Mouse (Mus musculus) heart, adult 9 months (tissue): Measurements from ENCODE around the gene Rep15.
A peak's percentile ranks its signal among the peaks of the same experiment; 100 is the strongest.

ENCODE experiments used
- DNase-seq, 2 experiments: peaks; one replicate each; pipeline ENCODE4 v3.0.0; 2022; ENCODE audit warnings: low spot score in 2 of 2

Gene Rep15

DNA sequence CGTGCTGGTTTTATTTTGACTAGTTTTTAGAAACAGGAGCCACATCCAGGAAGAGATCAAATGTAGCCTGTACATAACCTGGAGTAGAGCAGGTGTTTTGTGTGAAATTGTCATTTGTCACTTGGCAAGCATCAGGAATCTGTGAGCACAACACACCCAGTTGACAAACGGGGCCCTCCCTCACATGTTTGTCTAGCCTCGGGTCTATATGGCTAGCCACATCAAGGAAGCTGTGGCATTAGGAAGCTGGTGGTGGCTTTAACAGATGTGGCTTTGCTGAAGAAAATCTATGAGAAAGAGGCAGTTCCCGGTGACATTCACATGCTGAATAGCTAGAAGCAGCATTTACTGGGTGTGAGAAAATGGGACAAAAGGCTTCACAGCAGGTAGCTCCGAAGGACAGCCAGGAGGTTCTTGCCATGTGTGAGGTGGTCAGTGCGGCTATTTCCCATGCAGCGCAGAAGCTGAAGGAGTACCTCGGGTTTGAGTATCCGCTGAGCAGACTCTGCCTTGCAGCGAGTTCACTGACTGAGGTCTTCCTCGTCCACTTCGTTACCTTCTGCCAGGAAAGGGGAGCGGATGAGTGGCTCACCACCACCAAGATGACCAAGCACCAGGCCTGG, at the start of gene Rep15:
Gene Rep15, plus strand, starts transcription at position 282 of the 623 bp plus-strand sequence.
- no peak for DNase-seq

DNA sequence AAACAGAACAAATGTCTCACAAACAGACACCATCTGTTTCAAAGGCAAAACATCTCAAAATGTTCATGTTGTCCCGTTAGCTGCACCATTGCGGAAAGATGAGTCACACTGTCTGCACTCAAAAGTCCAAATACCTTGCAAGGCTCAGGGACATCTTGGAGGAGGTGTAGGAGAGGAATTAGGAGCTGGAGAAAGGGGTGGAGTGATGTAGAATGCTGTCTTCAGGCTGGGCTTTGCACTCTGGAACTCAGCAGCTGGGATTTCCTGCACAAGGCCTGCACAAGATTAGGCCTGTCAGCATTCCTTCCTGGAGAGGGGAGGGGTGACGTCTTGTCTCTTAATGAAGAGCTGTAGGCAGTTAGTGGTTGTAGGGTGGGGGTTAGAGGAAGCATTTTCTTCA, 47.8 kb upstream of the Rep15 start:
- no peak for DNase-seq

DNA sequence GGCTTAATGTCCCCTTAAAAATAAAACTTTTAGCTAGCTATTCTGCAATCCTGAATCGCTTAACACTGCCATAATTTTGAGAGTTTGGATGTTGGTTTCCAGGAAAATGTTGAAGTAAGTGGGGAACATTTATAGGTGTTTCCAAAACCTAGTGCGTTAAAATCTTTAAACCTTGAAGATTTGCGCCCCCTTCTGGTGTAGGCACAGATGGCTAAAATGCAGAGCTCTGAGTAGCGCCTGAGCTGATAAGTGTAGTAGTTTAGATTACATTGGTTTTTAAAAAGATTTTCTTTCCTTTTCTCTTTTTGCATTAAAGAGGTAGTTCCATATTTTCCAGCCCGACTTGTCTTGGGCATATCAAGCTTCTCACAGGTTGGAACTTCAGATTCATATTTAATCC, 38.1 kb upstream of the Rep15 start:
- peak in 1 of 2 experiments; percentile 52 for DNase-seq

DNA sequence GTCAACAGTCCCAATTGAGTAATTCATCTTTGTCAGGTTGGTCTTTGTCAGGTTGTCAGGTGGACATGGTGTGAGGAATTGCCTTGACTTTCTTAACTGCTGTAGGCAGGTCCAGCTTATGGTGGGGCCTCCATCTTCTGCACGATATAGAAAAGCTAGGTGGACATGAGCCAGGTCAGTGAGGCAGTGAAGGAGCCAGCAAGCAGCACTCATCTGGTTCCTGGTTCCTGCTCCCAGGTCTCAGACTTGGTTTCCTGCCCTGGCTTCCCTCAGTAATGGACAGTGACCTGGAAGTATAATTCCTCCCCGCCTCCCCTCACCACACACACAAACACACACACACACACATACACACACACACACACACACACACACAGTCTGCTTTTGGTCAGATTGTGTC, 37.0 kb upstream of the Rep15 start:
- DNase-seq, result no peak

DNA sequence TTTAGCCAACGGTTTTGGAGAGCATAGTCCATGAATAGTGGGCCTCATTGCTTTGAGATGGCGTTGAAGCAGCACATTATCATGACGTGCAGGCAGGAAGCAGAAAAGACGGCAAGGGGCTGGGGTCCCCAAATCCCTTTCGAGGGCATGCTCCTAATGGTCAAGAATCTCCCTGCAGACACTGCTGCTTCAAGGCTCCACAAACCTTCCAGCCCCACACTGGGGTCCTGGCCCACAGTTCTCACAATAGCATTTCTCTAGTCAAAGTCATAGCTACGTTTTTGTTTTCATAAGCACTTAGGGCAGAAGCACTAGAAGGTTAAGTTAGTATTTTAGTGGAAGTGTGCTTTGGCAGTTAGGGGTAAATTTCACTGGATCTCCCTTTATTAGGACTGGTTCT, 36.5 kb upstream of the Rep15 start:
- DNase-seq, result no peak

DNA sequence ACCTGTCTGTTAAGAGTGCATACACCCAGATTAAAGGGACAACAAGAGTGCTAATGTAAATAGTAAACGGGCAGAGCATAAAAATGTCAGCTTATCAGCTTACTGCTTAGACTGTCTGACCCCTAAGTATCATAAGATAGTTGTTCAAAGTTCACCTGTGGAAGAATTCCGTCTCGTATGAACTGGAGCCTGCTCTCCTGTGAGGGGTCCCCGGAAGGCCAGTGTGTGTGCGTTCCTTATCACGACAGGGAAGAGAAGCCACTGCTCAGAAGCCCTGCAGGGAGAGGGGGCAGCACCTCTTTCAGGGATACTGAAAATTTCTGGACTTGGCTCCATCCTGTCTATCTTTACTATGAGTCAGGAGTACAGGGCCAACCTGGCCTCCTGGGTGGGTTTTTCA, 35.4 kb upstream of the Rep15 start:
- DNase-seq, result no peak

DNA sequence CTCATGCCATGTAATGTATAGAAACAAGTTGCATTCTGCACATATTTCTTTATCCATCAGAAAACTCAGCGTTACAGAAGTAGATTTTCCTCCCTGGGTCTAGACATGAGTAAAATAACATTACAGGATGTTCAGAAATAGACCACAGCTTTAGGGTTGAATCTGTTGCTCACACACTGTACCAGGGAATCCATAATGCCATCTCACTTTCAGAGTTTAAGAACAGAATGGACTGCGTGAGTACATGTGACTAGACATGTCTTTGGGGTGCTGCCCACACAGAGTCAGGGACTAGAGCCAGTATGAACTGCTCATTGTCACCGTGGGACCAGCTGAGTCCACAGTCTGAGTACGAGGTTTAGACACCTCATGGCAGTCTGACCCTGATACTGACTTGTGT, 33.7 kb upstream of the Rep15 start:
- DNase-seq, result no peak

DNA sequence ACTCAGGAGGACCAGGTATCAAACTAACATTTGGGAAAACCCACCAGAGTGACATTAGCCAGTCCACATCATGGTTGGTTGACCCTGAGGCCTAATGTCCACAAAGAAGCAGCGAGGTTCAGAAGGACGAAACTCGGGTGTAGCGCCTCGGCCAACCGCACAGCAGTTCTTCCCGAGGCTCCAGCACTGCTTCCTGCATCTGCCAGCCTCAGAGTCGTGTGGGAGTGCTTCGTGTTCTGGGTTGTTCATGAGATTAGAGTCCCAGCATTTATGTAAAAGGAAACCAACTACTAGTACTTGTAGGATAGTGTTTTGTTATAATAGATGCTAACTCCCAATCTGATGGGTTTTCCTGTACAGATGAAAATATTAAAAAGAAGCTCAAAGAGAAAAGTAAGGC, 33.1 kb upstream of the Rep15 start:
- no peak for DNase-seq

DNA sequence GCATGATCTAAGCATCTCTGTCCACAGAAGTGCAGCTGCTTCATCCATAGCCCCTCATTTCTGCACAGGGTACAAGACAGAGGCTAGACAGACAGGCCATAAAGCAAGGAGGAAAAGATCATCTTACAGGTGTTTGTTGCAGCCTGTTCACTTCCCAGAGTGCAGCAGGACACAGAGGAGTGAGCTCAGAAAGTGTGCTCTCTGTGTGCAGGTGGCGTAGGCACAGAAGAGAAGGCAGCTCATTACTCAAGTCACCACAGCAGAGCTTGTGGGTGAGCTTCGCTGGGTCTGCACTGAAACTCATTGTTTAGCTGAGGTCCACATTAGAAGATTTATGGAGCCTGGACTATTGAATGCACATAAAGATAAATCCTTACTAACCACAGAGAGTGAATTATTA, 32.6 kb upstream of the Rep15 start:
- no peak for DNase-seq

DNA sequence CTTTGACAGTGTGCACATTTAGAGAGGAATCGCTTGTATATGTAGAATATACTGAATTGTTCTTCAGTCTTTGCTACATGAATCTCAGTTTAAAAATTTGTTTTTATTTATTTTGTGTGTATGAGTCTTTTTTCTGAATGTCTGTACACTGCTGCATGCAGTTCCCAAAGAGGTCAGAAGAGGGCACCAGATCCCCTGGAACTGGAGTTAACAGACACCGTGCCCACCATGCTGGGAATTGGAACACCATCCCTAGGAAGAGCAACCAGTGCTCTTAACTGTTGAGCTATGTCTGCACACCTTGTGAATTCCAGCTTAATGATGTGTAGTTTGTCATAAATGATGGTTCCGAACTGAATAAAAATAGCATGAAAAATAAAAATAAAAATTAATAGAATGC, 24.2 kb upstream of the Rep15 start:
- DNase-seq, result no peak

DNA sequence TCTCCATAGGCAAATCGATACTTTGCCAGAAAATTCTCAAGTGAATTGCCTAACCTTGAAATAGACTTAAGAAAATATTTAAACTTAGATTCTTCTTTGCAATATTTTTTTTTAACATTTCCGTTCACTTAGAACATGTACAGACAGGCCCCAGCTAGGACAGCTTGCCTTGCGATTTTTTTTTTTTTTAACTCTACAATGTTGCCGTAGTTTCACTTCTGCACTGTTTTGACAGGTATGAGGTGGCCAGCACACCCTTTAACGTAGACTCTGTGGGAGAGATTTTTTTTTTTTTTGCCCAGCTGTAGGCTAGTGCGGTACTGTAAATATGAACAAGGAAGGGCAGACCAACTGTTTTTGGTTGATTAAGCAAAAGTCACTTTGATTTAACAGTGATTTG, 22.0 kb upstream of the Rep15 start:
- no peak for DNase-seq

DNA sequence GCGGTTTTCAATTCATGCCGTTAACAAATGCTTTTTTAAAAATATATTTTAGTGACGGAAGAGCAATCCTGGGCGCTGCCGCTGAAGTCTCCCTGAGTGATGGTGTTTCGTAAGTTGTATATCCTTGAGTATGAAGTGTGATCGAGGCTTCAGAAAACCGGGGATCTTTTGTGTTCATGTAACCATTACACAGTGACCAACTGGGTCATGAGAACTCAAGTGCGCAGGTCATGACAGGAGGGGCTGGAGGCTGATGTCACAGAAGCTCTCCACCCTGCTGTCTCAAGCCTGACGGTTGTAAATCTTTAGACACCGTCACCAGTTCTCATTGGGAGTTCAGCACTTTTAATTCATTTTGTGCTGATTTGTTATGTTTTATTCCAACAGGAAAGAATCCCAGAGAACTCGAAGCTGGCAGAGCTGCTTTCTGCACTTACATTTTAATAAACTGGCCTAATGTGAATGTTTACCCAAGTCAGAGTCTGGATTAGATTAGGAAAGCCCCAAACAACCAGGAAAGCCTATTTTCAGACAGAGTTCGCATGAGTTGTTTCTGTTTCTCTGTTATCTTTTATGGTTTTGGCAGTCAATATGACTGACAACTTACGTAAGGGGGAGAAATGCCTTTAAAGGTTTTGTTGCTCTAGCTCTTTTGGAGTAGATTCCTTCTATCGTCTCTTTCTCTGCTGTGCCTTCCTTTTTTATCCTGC, 21.4 kb upstream of the Rep15 start:
- DNase-seq, result peak in 1 of 2 experiments; percentile 19

DNA sequence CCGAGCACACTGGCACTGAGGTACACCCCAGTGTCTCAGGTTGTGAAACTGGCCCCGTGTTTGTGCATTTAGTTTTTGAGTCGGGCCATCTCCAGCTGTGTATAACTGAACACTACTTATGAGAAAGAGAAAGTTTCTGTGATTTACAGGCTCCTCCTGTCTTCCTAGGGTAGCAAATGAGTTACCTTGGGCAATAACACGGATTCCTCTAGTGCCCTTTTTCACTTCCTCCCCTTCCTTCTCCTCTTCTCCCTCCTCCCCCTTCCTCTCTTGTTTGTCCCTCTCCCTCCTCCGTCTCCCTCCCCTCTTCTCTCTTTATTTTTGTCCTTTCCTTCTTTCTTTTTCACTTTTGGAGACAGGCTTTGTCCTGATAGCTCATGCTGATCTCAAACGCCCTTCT, 20.8 kb upstream of the Rep15 start:
- no peak for DNase-seq

DNA sequence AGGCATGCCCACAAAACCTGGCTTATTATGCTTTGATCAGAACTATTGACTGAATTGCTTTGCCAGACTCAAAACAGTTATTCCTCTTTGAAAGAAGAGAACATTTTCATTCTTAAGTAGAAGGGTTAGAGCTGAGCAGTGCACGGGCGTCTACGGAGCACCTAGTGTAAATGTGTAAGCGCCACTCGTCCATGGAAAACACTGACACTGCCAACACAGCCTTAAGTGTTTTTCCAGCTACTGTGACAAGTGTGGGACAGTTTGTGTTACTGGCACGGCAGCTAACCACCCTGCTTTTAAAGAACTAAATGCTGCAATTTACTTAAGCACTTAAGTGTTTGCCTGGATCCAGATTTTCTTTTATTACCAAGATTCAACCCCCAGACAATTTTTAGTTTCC, 20.4 kb upstream of the Rep15 start:
- no peak for DNase-seq

DNA sequence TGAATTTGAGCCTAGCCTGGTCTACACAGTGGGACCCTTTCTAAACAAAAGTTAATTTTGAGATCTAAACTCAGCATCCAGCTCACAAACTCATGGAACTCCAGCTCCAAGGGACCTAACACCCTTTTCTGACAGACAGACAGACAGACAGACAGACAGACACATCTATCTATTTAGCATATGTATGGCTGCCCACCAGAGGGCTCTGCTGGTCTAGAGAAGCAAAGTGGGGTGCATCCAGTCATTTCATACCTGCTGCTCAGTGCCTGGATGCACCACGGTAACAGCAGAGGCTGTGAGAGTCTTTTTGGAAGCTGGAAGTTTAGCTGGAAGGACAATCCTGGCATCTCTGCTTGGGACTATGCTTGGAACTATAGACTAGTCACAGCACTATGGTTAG, 18.8 kb upstream of the Rep15 start:
- no peak for DNase-seq

DNA sequence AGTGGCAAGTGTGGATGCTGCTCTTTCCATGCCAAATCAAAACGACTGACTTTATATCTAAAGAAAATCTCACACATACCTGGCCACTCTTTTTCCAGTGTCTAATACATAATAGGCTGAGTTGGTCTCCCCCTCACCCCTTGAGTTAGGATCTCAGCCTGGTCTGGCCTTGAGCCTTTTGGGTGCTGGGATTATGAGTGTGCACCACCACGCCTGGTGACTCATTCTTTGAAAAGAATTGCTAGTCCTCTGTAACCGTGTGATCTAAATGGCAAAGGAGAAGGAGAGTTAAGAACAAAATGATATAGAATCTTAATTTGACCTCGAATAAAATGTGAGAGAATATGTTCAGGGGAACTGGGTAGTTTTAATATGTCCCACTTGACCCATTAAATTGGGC, 14.5 kb upstream of the Rep15 start:
- DNase-seq, result no peak

DNA sequence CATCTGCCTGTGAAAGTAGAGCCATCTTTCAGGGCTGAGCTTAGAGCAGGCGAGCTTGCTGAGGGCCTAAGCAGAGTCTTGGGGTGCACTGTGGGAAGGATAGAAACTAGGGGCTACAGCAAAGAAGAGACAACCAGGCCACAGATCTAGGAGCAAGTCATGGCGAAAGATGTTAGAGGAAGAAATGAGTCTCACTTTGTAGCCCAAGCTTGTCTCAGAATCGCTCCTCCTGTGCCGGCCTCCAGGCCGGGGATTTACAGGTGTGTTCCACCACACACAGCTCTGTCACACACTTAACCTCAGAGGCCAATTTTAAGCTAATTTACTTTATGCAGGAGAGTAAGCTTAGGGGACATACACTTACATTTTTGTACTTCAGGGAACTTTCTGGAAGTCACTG, 14.0 kb upstream of the Rep15 start:
- DNase-seq, result no peak

DNA sequence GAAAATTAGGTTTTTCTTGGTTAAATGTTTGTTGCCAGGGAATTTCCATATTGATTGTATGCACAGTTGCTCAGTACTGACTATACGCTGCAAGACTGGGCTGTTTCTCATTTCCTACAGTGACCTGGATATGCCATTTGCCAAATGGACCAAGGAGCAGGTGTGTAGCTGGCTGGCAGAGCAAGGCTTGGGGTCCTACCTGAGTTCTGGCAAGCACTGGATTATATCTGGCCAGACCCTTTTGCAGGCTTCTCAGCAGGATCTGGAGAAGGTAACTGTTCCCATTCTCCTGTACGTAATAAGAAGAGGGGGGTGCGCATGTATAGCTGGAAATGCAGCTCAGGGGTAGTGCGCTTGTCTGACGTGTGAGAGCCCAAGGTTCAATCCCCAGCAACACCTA, 11.2 kb upstream of the Rep15 start:
- no peak for DNase-seq

DNA sequence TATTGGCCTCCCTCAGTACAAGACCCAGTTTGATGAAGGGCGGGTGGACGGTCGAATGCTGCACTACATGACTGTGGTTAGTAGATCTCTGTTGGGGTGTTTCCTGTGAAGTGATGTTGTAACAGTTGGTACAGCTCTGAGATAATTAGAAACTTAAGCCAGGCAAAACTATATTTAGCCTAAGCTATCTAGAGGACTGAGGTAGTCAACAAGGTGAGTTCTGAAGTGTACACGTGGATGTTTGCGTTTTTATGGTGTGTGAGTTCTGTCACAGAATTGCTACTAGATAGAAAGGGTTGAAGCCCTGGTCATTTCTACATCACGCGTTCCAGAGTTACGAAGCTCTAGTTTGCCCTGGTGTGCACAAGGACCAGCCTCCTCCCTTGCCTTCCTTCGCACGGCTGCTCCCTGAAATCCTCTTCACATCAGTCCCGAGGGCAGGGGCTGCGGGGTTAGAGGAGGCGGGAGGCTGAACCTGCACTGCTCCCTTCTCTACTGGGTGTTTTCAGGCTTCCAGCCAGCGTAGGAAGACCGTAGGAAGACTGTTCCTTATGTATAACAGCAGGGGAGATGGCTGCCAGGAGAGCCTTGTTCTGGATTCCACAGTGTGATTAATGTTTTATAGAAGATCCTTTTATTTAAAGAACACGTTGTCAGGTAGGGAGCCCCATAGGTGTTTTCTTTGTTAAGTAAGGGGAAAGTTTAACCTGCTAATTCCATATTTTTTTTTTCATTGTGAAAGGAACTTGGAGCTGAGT, 9.8 kb upstream of the Rep15 start:
- peak; percentile 30 to 35 for DNase-seq

DNA sequence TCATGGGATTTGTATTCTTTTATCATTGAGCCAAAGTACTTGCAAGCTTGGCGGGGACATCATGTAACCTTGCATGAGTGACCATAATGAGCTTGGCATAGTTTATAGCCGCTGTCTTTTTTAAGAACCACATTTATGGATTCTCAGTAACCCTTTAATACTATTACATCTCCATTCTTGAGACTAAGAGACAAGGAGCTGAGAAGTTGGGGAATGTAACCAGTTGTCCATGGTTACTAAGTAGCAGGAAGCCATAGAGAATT, 9.3 kb upstream of the Rep15 start:
- peak; percentile 21 to 39 for DNase-seq

DNA sequence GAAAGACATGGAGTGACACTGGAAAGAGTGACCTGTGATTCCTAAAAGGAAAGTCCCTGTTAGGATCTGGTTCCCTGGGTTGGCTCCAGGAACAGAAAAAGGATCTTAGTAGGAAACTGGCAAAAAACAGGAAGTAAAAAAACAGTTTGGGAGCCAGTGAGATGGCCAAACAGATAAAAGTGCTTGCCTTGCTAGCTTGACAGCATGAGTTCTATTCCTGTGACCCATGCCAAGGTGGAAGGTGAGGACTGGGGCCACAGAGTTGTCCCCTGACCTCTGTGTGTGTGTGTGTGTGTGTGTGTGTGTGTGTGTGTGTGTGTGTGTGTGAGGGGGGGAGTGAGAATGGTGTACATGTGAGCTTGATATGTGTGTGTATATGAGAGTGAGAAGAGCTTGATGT, 8.8 kb upstream of the Rep15 start:
- no peak for DNase-seq

DNA sequence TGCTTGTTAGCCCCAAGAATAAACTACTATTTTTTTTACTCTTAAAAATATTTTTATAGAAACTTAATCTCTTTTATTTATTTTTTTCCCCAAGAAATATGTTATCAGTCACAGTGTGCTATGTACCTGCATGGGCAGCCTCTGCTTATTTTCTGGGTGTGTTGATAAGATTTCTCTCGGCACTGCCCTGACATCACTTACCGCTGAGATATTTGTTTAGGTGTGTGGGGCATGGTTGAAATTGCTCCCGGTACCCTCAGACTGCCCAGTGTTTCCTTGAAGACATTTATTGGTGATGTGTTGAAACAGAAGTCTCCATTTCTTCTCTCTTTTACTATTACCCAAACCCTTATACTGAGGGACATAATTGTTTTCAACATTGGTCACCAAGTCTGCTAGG, 7.6 kb upstream of the Rep15 start:
- no peak for DNase-seq

DNA sequence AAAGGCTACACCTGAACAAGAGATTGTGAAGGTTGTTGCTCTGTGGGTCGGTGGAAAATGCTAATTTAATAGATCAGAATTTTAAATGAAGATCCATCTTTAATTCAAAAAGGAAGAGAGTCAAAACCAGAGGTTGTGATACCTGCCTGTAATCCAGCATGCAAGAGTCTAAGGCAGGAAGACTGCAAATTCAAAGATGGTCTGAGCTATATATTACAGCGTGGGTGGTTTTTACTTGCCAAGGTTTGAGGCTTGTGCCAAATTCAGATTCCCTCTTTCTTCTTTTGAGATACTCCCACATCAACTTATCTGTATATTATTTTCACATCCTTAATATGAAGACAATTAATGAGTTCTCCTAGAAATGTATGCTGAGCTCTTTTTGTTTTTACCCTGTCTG, 4.0 kb upstream of the Rep15 start:
- DNase-seq, result no peak
